Mouse (Mus musculus) T-helper 17 cell (primary cell): Measurements from ENCODE around the gene Rpp21.

Source experiments
- in situ Hi-C, 2 experiments: fragments of 300-600 bp; cut with MboI, MseI; formaldehyde crosslinking; loops; 1 replicate in 1 of 2; 2 replicates in 1 of 2; pipeline ENCODE4 v1.15.1; 2025; ENCODE audit warnings: high pct_unique_total_duplicates in 2 of 2

The Rpp21 gene

GRCm38 (mm10) chr17:36257969-36258368 is at the start of gene Rpp21:
Rpp21 (minus strand) TSS chr17:36258069.
- in situ Hi-C loops: loop anchor here (5.0 to 25.0 kb wide), 2 partner anchors 51 to 1671 kb away; partner anchors contain the start of genes Ager (in 1 of the 2), Gpsm3 (in 1 of the 2) and Pbx2 (in 1 of the 2)

GRCm38 (mm10) chr17:36286390-36286789 is 28.5 kb upstream of the Rpp21 start, which contains the start of gene H2-M10.2:
H2-M10.2 (minus strand) TSS chr17:36286490.
- in situ Hi-C loops: no loop called here

GRCm38 (mm10) chr17:36281521-36282245 is 23.8 kb upstream of the Rpp21 start:
- in situ Hi-C loops: no loop called here

- in situ Hi-C loops: loop anchor here in 1 of 2 experiments (5.0 to 25.0 kb wide), 2 partner anchors 678 to 1687 kb away; partner anchors contain the start of genes Ager, Gpsm3, Pbx2 and Ppp1r11
Observed at GRCm38 (mm10) chr17:36274776-36275175, 16.9 kb upstream of the Rpp21 start.

- in situ Hi-C loops: loop anchor here in 1 of 2 experiments (5.0 to 25.0 kb wide), 2 partner anchors 679 to 1686 kb away; partner anchors contain the start of genes Ager, Gpsm3, Pbx2 and Ppp1r11
Observed at GRCm38 (mm10) chr17:36273796-36274195, 15.9 kb upstream of the Rpp21 start.

- in situ Hi-C loops: loop anchor here in 1 of 2 experiments (5.0 to 25.0 kb wide), 2 partner anchors 679 to 1686 kb away; partner anchors contain the start of genes Ager, Gpsm3, Pbx2 and Ppp1r11
Observed at GRCm38 (mm10) chr17:36272643-36273366, 14.9 kb upstream of the Rpp21 start.

GRCm38 (mm10) chr17:36271586-36272256 is 13.9 kb upstream of the Rpp21 start, which contains the start of gene Trim39:
Trim39 (minus strand) TSS chr17:36272247.
- in situ Hi-C loops: loop anchor here in 1 of 2 experiments (5.0 to 25.0 kb wide), 2 partner anchors 681 to 1684 kb away; partner anchors contain the start of genes Ager, Gpsm3, Pbx2 and Ppp1r11

GRCm38 (mm10) chr17:36270956-36271585 is 13.2 kb upstream of the Rpp21 start:
- in situ Hi-C loops: loop anchor here in 1 of 2 experiments (5.0 to 25.0 kb wide), 2 partner anchors 681 to 1684 kb away; partner anchors contain the start of genes Ager, Gpsm3, Pbx2 and Ppp1r11

GRCm38 (mm10) chr17:36265834-36266233 is 8.0 kb upstream of the Rpp21 start:
- in situ Hi-C loops: loop anchor here in 1 of 2 experiments (10.0 to 25.0 kb wide), 2 partner anchors 61 to 1679 kb away; partner anchors contain the start of genes Ager, Gpsm3 and Pbx2

GRCm38 (mm10) chr17:36264273-36264925 is 6.5 kb upstream of the Rpp21 start:
- in situ Hi-C loops: loop anchor here in 1 of 2 experiments (10.0 to 25.0 kb wide), 2 partner anchors 60 to 1677 kb away; partner anchors contain the start of genes Ager, Gpsm3 and Pbx2

- in situ Hi-C loops: loop anchor here in 1 of 2 experiments (10.0 to 25.0 kb wide), 2 partner anchors 57 to 1674 kb away; partner anchors contain the start of genes Ager, Gpsm3 and Pbx2
Observed at GRCm38 (mm10) chr17:36261511-36262166, 3.8 kb upstream of the Rpp21 start.

- in situ Hi-C loops: loop anchor here (5.0 to 25.0 kb wide), 2 partner anchors 50 to 1670 kb away; partner anchors contain the start of genes Ager (in 1 of the 2), Gpsm3 (in 1 of the 2) and Pbx2 (in 1 of the 2)
Observed at GRCm38 (mm10) chr17:36257241-36257947, 475 bp downstream of the Rpp21 start.

- in situ Hi-C loops: loop anchor here in 1 of 2 experiments (25.0 kb wide), 1 partner anchor 1666 kb away; the partner anchor contains the start of genes Ager, Gpsm3 and Pbx2
Observed at GRCm38 (mm10) chr17:36253087-36253600, 4.7 kb downstream of the Rpp21 start.

- in situ Hi-C loops: loop anchor here in 1 of 2 experiments (25.0 kb wide), 1 partner anchor 1665 kb away; the partner anchor contains the start of genes Ager, Gpsm3 and Pbx2
Observed at GRCm38 (mm10) chr17:36252250-36252876, 5.5 kb downstream of the Rpp21 start.

- in situ Hi-C loops: no loop called here
Observed at GRCm38 (mm10) chr17:36248886-36249285, 9.0 kb downstream of the Rpp21 start.

- in situ Hi-C loops: no loop called here
Observed at GRCm38 (mm10) chr17:36245741-36246140, 12.1 kb downstream of the Rpp21 start.

- in situ Hi-C loops: no loop called here
Observed at GRCm38 (mm10) chr17:36244031-36244430, 13.8 kb downstream of the Rpp21 start.
